Mouse (Mus musculus) gastrocnemius, postnatal 25 days (tissue): ENCODE results near the gene Stil. TPM values are rescaled to one million over a fixed set of nuclear protein-coding genes. Genes with fewer than 3 reads are reported as not detected.

ENCODE experiments used
- DNase-seq: peaks from one replicate; pipeline ENCODE4 v3.0.0; 2022
- total RNA-seq, 2 experiments: library from RNA; stranded (reverse); gene quantifications; 1 replicate in 1 of 2; 2 replicates in 1 of 2; pipeline ENCODE4 v1.2.3; 2021

Stil gene
- total RNA-seq, 2 experiments from 2014 or later: 0.24 TPM; not detected in 1

GRCm38 (mm10) chr4:115083031-115083430, 83.1 kb downstream of the Stil start:
- DNase-seq: no peak

- no peak for DNase-seq
Observed at GRCm38 (mm10) chr4:115085522-115086095, 85.7 kb downstream of the Stil start.

GRCm38 (mm10) chr4:115086257-115086656, 86.3 kb downstream of the Stil start:
- DNase-seq: no peak

GRCm38 (mm10) chr4:115086763-115087415, 86.9 kb downstream of the Stil start:
- no peak for DNase-seq

- no peak for DNase-seq
Observed at GRCm38 (mm10) chr4:115088611-115089338, 88.8 kb downstream of the Stil start, which contains the start of gene Pdzk1ip1. Gene Pdzk1ip1, plus strand, starts transcription at chr4:115088708.

- DNase-seq: no peak
Observed at GRCm38 (mm10) chr4:115090592-115090991, 90.6 kb downstream of the Stil start.

GRCm38 (mm10) chr4:115091806-115092205, 91.8 kb downstream of the Stil start:
- no peak for DNase-seq

Other genes starting within 250 kb of the Stil start
- not detected for gene Gm12830, start 178.4 kb upstream of the Stil start, total RNA-seq
- gene Foxd2, start 91.3 kb upstream of the Stil start, total RNA-seq: under 1 TPM; 0.19 to 0.33 TPM
- not detected for gene Foxe3, start 74.1 kb upstream of the Stil start, total RNA-seq
- gene Cmpk1, start 12.9 kb upstream of the Stil start, total RNA-seq: 10 to 100 TPM; 23.3 to 27.8 TPM
- 1 to 10 TPM in 1 of 2 experiments, under 1 TPM in 1; 0.46 to 1.3 TPM for gene Tal1, start 56.3 kb downstream of the Stil start, total RNA-seq
- gene Pdzk1ip1, start 88.5 kb downstream of the Stil start, total RNA-seq: not detected
- gene Cyp4x1, start 134.1 kb downstream of the Stil start, total RNA-seq: not detected
- not detected for gene Cyp4a29, start 241.9 kb downstream of the Stil start, total RNA-seq